Mouse (Mus musculus) limb, embryonic 15.5 days (tissue): ENCODE data around the gene 1700067K01Rik. TPM values are rescaled to one million over a fixed set of nuclear protein-coding genes. Genes with fewer than 3 reads are reported as not detected.

Source experiments
- ATAC-seq: fragments of 200-750 bp; cut with Nextera tagmentation; 2 replicates; pipeline ENCODE4 v1.8.0; 2017; ENCODE audit warnings: low read depth, moderate TSS enrichment; ENCODE audit not compliant: insufficient number of reproducible peaks, low FRiP score, low TSS enrichment
- H3K27ac ChIP-seq: fragments of 300-500 bp; sonication (generic); 2 replicates; pipeline ENCODE4 v1.5.1; 2015; ENCODE audit warnings: moderate library complexity, mild to moderate bottlenecking, inconsistent platforms
- H3K27me3 ChIP-seq: fragments of 300-500 bp; sonication (generic); 2 replicates; pipeline ENCODE4 v1.6.1; 2015; ENCODE audit warnings: inconsistent platforms
- H3K36me3 ChIP-seq: fragments of 300-500 bp; sonication (generic); 2 replicates; pipeline ENCODE4 v1.6.1; 2015; ENCODE audit warnings: inconsistent platforms
- H3K4me1 ChIP-seq: fragments of 300-500 bp; sonication (generic); 2 replicates; pipeline ENCODE4 v1.6.1; 2015; ENCODE audit warnings: inconsistent platforms
- H3K4me2 ChIP-seq: fragments of 300-500 bp; sonication (generic); 2 replicates; pipeline ENCODE4 v1.6.1; 2015; ENCODE audit warnings: mild to moderate bottlenecking, inconsistent platforms
- H3K4me3 ChIP-seq: fragments of 300-500 bp; sonication (generic); 2 replicates; pipeline ENCODE4 v1.5.1; 2015; ENCODE audit warnings: mild to moderate bottlenecking, inconsistent platforms
- H3K9ac ChIP-seq: fragments of 300-500 bp; sonication (generic); 2 replicates; pipeline ENCODE4 v1.6.1; 2015; ENCODE audit warnings: inconsistent platforms
- H3K9me3 ChIP-seq: fragments of 300-500 bp; sonication (generic); 2 replicates; pipeline ENCODE4 v1.6.1; 2016; ENCODE audit warnings: inconsistent platforms
- WGBS: fragments of 180-500 bp; shearing (Covaris S2); methylation state at CpG from one replicate; pipeline ENCODE4 v1.1.7; 2015; 5-methylcytosine and 5-hydroxymethylcytosine counted together
- polyA plus RNA-seq: library from polyadenylated mRNA; unstranded; fragments of >200 nt; fragmentation: Nextera tagmentation; extraction: Ambion mirVana; gene quantifications from 2 replicates; pipeline ENCODE4 v1.2.1, GENCODE M21; 2015

Gene 1700067K01Rik
- polyA plus RNA-seq, 1 experiment from 2014 or later: 1.00 TPM

DNA sequence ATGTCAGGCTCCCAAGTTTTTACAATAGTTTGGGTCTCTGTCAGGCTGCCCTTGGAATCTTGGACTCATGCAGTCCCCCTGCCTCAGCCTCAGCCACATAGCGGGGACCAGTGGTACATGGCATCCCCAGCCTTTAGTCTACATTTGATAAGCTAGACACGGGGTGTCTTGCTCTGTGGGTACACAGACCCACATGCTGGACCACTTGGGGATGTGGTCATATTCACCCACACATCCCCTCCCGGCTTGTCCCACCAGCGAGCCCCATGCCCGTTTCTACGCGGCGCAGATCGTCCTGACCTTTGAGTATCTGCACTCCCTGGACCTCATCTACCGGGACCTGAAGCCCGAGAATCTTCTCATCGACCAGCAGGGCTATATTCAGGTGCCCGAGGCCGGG lies 11.1 kb upstream of the 1700067K01Rik start:
- no peak overlapping the region for H3K4me3 ChIP-seq
- H3K36me3 ChIP-seq: peaks cover 80% of the 10 kb centered on the region
- no peaks in the 10 kb centered on the region for H3K9me3 ChIP-seq
- no peaks in the 10 kb centered on the region for H3K4me1 ChIP-seq
- ATAC-seq: no peak
- H3K4me2 ChIP-seq: no peak overlapping the region
- no peaks in the 10 kb centered on the region for H3K27me3 ChIP-seq
- 94% methylated on average over 14 of the region's 14 CpGs for WGBS
- H3K27ac ChIP-seq: no peak overlapping the region
- no peak overlapping the region for H3K9ac ChIP-seq

DNA sequence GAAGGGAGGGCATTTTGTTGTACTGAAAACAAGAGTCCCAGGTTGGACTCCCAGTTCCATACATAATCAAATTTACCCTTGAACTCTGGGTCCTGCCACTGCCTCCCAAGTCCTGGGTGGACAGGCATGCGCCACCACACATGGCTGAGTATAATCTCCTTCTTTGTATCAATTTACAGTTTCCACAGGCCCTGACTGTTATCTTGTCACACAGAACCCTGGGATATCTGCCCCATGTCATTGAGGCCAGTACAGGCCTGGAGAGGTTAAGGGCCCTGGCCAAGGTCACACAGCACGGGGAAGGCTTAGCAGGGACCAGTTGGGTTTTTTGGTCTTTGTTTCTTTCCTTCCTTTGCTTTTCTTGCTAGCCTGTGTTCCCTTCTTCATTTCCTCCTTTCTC lies 8.8 kb upstream of the 1700067K01Rik start:
- Histone ChIP-seq H3K27me3 (no peaks in the 10 kb centered on the region), H3K27ac (no peak overlapping the region), H3K9me3 (no peaks in the 10 kb centered on the region), H3K36me3 (peaks cover 59% of the 10 kb centered on the region), H3K4me3 (no peak overlapping the region), H3K9ac (no peak overlapping the region), H3K4me1 (peaks cover 13% of the 10 kb centered on the region), H3K4me2 (no peak overlapping the region)
- ATAC-seq: no peak
- 89% methylated on average over 2 of the region's 2 CpGs for WGBS

DNA sequence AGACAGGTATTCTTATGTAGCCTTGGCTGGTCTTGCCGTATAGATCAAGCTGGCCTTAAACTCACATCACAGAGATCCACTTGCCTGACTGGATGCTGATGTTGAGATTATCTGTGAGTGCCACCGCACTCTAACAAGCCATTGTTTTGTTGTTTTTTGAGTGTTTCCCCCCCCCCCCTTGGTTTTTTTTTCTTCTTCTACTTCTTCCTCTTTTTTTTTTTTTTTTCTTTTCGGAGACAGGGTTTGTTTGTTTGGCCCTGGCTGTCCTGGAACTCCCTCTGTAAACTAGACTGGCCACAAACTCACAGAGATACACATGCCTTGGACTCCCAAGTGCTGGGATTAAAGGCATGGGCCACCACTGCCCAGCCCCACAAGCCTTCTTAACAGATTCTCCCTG lies 7.3 kb upstream of the 1700067K01Rik start:
- WGBS: 77% methylated on average over 3 of the region's 3 CpGs

DNA sequence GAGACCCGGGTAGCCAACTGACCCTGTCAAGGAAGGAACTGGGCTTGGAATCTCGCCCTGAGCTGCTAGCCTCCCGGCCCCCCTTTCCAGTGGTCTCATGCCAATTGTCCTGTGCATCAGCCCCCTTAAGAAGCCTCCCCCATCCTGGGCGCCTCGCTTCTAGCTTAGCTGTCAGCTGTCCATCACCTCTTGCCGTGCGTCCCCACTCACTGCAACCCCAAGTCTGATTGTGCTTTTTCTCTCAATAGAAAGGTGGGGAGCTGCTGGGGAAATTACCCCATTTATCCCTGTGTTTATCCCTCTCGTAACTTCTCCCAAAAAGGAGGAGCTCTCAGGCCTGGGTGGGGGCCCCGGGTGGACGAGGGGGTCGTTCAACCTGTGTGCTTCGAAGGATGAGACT lies 5.3 kb upstream of the 1700067K01Rik start:
- 17% methylated on average over 12 of the region's 12 CpGs for WGBS
- no peaks in the 10 kb centered on the region for H3K27me3 ChIP-seq
- H3K9me3 ChIP-seq: no peaks in the 10 kb centered on the region
- no peak overlapping the region for H3K9ac ChIP-seq
- H3K4me1 ChIP-seq: peaks cover 26% of the 10 kb centered on the region
- peak overlapping the region; percentile 80 for H3K4me3 ChIP-seq
- H3K27ac ChIP-seq: peak overlapping the region; percentile 97
- H3K4me2 ChIP-seq: peak overlapping the region; percentile 86
- H3K36me3 ChIP-seq: peaks cover 46% of the 10 kb centered on the region
- no peak for ATAC-seq

More for the DNA sequence above, 7.3 kb upstream of the 1700067K01Rik start:
- Histone ChIP-seq H3K9ac (no peak overlapping the region), H3K4me1 (peaks cover 17% of the 10 kb centered on the region), H3K4me3 (no peak overlapping the region), H3K27ac (no peak overlapping the region), H3K27me3 (no peaks in the 10 kb centered on the region), H3K4me2 (no peak overlapping the region), H3K36me3 (peaks cover 44% of the 10 kb centered on the region), H3K9me3 (no peaks in the 10 kb centered on the region)
- no peak for ATAC-seq

DNA sequence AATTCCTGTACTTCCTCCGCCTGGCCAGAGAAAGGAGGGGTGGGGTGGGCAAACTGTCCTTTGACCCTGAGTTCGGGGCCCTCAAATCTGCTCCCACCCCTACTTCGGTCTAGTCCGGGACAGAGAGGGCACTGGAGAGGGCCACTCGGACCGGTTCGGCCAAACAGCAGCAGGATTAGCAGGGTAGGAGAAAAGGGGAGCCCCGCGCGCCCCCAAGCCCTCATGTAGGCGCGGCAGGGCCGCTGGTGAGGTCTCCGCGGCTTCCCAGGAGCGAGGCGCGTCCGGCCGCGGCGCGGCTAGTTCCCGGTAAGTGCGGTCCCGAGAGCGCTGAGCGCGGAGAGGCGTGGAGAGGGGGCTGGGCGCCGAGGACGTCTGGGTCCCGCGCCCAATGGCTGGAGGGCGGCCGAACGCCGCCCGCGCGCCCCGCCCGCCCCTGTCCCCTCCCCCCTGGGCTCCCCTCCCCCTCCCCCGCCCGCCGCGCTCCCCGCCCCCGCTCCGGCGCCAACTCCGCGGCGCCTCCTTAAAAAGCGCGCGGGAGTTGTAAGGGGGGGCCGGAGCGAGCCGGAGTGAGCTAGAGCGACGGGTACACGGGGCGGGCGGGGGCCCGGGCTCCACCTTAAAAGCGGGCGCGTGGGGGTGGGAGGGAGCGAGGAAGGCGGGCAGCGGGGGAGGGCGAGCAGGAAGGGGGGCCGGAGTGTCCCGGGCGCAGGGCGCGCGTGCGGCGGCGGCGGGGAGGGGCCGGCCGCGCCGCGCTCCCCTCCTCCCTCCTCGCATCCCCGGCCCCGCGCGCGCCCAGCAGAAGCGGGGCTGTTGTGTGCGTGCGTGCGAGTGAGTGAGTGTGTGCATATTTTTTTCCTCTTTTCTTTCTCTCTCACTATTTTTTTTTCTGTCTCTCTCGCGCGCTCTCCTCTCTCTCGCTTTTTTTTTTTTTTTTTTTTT lies 4.5 kb upstream of the 1700067K01Rik start:
- H3K4me3 ChIP-seq: peak overlapping the region; percentile 80
- WGBS: under 1% methylated on average over 50 of the region's 103 CpGs
- peak; percentile 89 for ATAC-seq
- H3K9ac ChIP-seq: peak overlapping the region; percentile 80
- peak overlapping the region; percentile 86 for H3K4me2 ChIP-seq
- H3K27ac ChIP-seq: peak overlapping the region; percentile 97
- no peaks in the 10 kb centered on the region for H3K27me3 ChIP-seq
- H3K36me3 ChIP-seq: peaks cover 45% of the 10 kb centered on the region
- H3K9me3 ChIP-seq: no peaks in the 10 kb centered on the region
- peaks cover 31% of the 10 kb centered on the region for H3K4me1 ChIP-seq

GRCm38 (mm10) chr8:83997511-83998141 lies 3.7 kb upstream of the 1700067K01Rik start, which contains the start of gene Samd1:
Gene Samd1, plus strand, starts transcription at chr8:83997672.
- peak within 1 kb of the TSS; percentile 80 for H3K9ac ChIP-seq
- H3K4me2 ChIP-seq: peak within 1 kb of the TSS; percentile 86
- no peak for ATAC-seq
- peak within 1 kb of the TSS; percentile 80 for H3K4me3 ChIP-seq
- peak within 1 kb of the TSS; percentile 97 for H3K27ac ChIP-seq
- 0% methylated on average over 55 of the region's 112 CpGs for WGBS
- H3K4me1 ChIP-seq: peaks cover 36% of the 10 kb centered on the region
- H3K9me3 ChIP-seq: no peaks in the 10 kb centered on the region
- H3K27me3 ChIP-seq: no peaks in the 10 kb centered on the region
- peaks cover 44% of the 10 kb centered on the region for H3K36me3 ChIP-seq

GRCm38 (mm10) chr8:83998231-83999056 lies 2.9 kb upstream of the 1700067K01Rik start:
- peak overlapping the region; percentile 80 for H3K4me3 ChIP-seq
- peaks cover 44% of the 10 kb centered on the region for H3K36me3 ChIP-seq
- H3K27me3 ChIP-seq: no peaks in the 10 kb centered on the region
- peaks cover 42% of the 10 kb centered on the region for H3K4me1 ChIP-seq
- WGBS: under 1% methylated on average over 69 of the region's 92 CpGs
- no peak; the same call in 1 of the 2 replicates for ATAC-seq
- H3K4me2 ChIP-seq: peak overlapping the region; percentile 82
- H3K9me3 ChIP-seq: no peaks in the 10 kb centered on the region
- peak overlapping the region; percentile 89 for H3K27ac ChIP-seq
- peak overlapping the region; percentile 80 for H3K9ac ChIP-seq

DNA sequence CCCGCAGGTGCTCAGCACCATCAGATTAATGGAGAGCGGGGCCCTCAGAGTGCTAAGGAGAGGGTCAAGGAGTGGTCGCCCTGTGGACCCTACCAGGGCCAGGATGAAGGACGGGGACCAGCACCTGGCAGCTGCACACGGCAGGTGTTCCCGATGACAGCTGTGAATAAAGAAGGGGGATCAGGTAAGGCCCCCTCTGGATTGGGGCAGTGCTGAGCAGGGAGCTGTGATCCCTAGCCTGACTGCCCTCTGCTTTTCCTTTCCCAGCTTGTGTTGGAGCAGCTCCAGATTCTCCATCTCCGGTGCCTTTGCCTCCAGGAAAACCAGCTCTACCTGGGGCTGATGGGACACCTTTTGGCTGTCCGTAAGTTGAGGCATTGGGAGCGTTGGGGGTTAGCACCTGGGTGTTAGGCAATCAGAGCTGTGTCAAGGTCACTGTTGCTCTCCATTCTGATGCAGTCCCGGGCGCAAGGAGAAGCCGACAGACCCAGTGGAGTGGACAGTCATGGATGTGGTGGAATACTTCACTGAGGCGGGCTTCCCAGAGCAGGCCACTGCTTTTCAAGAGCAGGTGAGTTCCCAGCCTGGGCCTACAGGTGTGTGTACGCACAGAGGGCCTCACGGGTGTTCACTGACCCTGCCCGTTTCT lies 2.1 kb upstream of the 1700067K01Rik start:
- WGBS: 64% methylated on average over 16 of the region's 16 CpGs
- H3K4me2 ChIP-seq: peak overlapping the region; percentile 82
- peak overlapping the region; percentile 80; the same call in 1 of the 2 replicates for H3K9ac ChIP-seq
- H3K27me3 ChIP-seq: no peaks in the 10 kb centered on the region
- H3K27ac ChIP-seq: no peak overlapping the region
- H3K4me3 ChIP-seq: peak overlapping the region; percentile 80
- ATAC-seq: no peak
- H3K36me3 ChIP-seq: peaks cover 41% of the 10 kb centered on the region
- peaks cover 48% of the 10 kb centered on the region for H3K4me1 ChIP-seq
- H3K9me3 ChIP-seq: no peaks in the 10 kb centered on the region

GRCm38 (mm10) chr8:83999825-84000224 lies 1.5 kb upstream of the 1700067K01Rik start:
- Histone ChIP-seq H3K4me1 (peaks cover 52% of the 10 kb centered on the region), H3K27me3 (no peaks in the 10 kb centered on the region), H3K27ac (no peak overlapping the region), H3K4me3 (no peak overlapping the region), H3K4me2 (0 out of 2 replicates have a peak overlapping the region, but pooled peaks have one; percentile 14), H3K9me3 (no peaks in the 10 kb centered on the region), H3K36me3 (peaks cover 34% of the 10 kb centered on the region), H3K9ac (no peak overlapping the region)
- no peak for ATAC-seq
- WGBS: 96% methylated on average over 2 of the region's 2 CpGs

DNA sequence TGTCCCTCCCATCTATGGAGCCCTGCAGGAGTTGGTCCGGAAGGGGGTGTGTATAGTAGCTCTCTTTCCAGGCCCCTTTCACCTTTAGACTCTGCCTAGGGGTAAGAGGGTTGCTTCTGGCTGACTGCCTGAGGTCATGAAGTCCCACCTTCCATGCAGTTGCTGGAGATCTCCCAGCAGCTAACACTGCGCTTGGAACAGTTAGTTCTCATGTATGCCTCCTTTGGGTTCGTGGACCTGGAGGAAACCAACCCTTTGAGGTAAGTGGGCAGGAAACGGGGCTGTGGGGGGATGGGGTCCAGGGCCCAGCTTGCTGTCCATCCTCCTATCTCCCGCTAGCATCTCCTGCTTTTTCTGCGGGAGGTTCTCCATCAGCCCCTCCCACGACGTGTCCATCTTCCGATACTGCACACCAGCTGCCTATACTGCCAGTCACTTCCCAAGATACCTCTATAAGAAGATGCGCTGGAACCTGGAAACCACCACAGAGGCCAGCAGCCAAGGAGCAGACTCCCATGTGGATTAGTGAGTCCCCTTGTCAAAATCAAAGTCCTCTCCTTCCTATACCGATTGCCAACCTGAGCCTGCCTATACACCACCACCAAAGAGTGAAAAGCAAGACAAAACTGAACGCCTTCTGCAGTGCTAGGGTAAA lies 1.8 kb downstream of the 1700067K01Rik start:
- 67% methylated on average over 12 of the region's 12 CpGs for WGBS
- H3K27me3 ChIP-seq: no peaks in the 10 kb centered on the region
- H3K9ac ChIP-seq: no peak overlapping the region
- no peak overlapping the region for H3K27ac ChIP-seq
- H3K4me1 ChIP-seq: peaks cover 42% of the 10 kb centered on the region
- H3K9me3 ChIP-seq: no peaks in the 10 kb centered on the region
- no peak overlapping the region for H3K4me3 ChIP-seq
- H3K36me3 ChIP-seq: peaks cover 31% of the 10 kb centered on the region
- no peak for ATAC-seq
- no peak overlapping the region for H3K4me2 ChIP-seq
